Mouse (Mus musculus) ovary, adult 18-20 months (tissue): Measurements from ENCODE around the gene Pitpnm1.
A peak's percentile ranks its signal among the peaks of the same experiment; 100 is the strongest.

ENCODE experiments used
- DNase-seq: peaks from one replicate; pipeline ENCODE4 v3.0.0; 2022; ENCODE audit warnings: low spot score, mixed read lengths

Pitpnm1 gene

DNA sequence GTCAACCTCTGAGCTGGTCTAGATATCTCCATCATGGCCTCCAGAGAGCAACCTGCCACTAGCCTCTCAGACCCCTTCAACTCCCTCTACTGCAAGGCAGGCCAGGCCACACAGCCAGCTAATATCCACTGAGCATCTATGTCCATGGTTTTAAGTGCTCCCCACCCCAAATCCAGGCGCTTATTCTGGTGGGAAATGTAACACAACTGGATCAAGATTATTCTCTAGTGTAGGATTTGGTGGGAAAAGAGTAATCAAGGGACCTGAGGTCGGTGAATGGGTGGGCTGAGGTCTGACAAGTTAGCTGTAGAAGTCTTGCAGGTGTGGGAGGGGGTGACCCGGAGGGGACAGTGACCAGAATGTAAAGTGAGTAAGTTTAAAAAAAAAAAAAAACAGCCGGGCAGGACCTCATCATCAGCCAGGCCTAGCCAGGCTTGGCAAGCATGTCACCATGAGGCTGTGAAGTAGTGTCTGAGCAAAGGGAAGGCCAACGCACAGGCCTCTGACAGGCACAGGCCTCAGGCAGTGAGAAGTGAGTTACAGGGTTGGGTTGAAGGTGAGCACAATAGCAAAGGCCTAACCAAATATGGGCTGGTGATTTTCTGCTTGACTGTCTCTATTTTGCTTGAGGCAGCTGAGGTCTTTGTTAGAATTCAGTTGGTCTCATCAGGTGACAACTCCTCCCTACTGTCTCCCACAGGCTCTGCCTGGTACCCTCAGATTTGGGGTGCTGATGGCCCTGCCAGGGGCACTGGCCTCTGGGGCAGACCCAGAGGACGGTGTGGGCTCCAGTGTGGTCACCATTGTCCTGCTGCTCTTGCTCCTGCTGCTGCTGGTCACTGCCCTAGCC is 55.6 kb downstream of the Pitpnm1 start:
- DNase-seq = no peak

DNA sequence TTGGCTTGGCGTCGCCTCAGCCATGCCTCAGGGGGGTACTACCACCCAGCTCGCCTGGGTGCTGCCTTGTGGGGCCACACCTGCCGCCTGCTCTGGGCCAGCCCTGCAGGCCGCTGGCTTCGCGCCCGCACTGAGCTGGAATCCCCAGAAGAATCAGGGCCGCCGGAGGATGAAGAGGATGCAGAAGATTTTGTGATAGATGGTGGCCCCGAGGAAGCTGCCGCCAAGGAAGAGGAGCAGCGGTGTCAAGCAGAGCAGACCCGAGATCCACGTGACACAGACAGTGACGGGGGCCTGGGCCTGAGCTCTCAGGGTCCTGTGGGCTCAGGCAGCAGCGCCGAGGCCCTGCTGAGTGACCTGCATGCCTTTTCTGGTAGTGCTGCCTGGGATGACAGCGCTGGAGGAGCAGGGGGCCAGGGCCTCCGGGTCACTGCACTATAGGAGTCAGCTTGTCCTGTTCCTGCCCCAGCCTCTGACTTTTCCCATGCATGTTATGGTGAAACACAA is 56.3 kb downstream of the Pitpnm1 start:
- DNase-seq = no peak

DNA sequence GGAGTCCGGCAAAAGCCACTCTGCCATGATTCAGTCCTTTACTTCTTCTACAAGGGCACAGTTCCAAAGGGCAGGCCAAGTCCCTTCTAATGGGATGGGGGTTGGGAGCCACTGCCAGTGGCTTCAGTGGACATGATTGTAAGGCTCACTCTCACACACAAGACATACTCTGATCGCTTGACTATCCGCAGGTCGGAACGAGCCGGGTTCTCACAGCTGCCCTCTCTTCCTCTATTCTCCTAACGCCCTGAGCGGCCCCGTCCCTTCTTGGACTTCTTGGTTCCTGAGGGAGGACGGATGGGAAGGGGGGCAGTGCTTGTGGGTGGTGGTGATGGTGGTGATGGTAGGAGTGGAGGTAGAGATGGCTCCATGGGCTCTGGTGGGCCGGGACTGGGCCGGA is 57.0 kb downstream of the Pitpnm1 start:
- no peak for DNase-seq

DNA sequence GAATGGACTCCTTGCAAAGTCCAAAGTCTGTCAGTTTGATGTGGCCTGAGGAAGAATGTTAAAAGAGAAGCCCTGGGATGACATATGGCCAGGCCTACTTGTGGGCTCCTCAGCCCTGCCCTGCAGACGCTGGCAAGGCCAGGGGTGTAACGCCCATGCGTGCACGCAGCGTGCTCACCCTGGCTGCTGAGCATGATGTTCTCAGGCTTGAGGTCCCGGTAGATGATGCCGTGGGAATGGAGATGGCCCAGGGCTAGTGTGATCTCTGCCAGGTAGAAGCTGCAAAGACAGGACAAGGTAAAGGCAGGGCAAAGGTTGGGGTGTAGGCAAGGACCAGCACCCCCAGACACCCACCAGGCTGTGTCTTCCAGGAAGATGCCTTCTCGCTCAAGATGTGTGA is 59.3 kb downstream of the Pitpnm1 start:
- DNase-seq = no peak

DNA sequence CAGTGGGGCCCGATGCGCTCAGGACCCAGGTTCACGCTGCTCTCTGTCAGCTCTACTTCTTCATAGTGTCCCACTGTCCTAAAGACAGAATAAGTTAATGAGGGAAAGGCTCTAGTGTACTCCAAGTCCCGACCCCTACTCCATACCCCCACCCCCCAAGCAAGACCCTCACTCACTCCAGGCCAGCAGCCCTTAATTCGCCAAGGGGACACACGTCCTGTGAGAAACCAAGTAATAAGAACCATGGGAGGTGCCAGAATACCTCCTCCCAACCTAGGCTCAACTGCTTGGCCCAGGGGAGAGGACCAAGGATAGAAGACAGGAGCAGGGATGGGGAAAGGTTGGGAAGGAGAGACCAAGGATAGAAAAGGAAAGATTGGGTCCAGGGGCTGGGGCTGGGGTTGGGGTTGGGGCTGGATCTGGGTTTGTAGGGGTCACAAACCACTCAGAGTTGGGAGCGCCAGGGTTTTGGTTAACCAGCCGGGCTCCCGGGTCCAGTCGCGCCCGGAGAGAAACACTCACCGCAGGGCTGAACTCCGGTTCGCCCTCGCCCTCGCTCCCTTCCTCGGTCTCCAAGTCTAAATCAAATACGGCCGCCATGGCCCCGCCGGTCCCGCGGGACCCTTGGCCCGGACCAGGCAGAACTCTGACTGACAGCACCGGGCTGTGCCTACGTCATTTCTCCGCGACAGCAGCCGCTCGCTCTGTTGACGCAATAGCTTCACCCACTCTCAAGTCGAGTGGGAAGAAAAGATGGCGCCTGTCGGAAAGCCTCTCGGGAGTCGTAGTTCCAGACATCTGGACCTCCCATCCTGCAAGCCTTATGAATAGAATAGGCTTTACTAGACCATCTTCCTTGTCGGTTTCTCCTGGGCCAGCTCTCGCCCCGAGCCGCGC is 63.1 kb downstream of the Pitpnm1 start, which contains the start of gene Rps6kb2:
Gene Rps6kb2, minus strand, starts transcription at position 709 of the 897 bp plus-strand sequence.
- peak; percentile 93 for DNase-seq

- no peak for DNase-seq
Observed at GRCm38 (mm10) chr19:4163543-4163887, 63.7 kb downstream of the Pitpnm1 start.
